In the genomic region with DNA sequence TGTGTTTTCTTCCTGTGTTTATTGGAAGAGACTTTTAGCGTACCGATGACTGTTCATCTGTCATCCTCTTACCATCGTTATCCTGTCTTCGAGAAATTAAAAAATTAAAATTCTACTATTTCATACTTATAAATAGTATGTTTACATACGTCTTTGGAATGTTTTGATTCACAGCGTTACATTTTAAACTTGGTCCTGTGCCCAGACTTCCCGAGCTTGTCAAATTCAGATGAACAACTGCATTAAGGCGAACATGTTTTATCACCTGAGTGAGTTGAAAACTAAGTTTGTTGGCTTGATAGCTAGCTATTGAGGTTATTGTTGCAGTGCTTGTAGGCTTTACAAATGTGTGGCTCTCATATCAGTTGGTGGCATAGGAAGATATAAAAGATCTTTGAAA, we compare ENCODE assay signal across 7 mouse cellular contexts. TPM values are rescaled to one million over a fixed set of nuclear protein-coding genes. Genes with fewer than 3 reads are reported as not detected.
DNase-seq lines count a peak whose midpoint lies in the region; ATAC-seq and TF ChIP-seq lines count a peak whose summit lies in the region.

No protein-coding gene starts in this region.

- peak overlapping the region; percentile 54 for H3K9ac ChIP-seq in lung, embryonic 15.5 days
- H3K9ac ChIP-seq in embryonic facial prominence, embryonic 13.5 days: peak overlapping the region; percentile 86

- peak overlapping the region; percentile 55 for H3K4me2 ChIP-seq in lung, embryonic 15.5 days
- H3K4me2 ChIP-seq in embryonic facial prominence, embryonic 13.5 days: peak overlapping the region; percentile 60

- DNase-seq in lung, postnatal 25 days (ENCODE audit: low spot score): no peak
- DNase-seq in kidney, postnatal 10 days: peak; percentile 7
- no peak for DNase-seq in adrenal gland, adult 18-20 months (ENCODE audit: low spot score in 2 of 2)
- DNase-seq in thymus, postnatal 4 days: no peak

- no peak overlapping the region; the same call in 1 of the 2 replicates for H3K27ac ChIP-seq in lung, embryonic 15.5 days
- peak overlapping the region; percentile 86; the same call in 1 of the 2 replicates for H3K27ac ChIP-seq in embryonic facial prominence, embryonic 13.5 days
- H3K27ac ChIP-seq in olfactory bulb, adult 2 months (ENCODE audit: insufficient read depth, low read depth, low read length): no peak overlapping the region; the same call in 1 of the 2 replicates

- TF ChIP-seq CTCF in olfactory bulb, adult 2 months (IDR thresholded peaks at IDR 0.05; ENCODE audit: insufficient read depth, low read depth, low read length): no peak

- 10% methylated on average over 8 of the region's 8 CpGs for WGBS in lung, embryonic 15.5 days
- WGBS in embryonic facial prominence, embryonic 13.5 days: 38% methylated on average over 8 of the region's 8 CpGs
- 28% methylated on average over 8 of the region's 8 CpGs for WGBS in olfactory bulb, adult 2 months

- H3K36me3 ChIP-seq in lung, embryonic 15.5 days: peaks cover 12% of the 10 kb centered on the region; the same call in 1 of the 2 replicates
- H3K36me3 ChIP-seq in embryonic facial prominence, embryonic 13.5 days: peaks cover 21% of the 10 kb centered on the region

- no peaks in the 10 kb centered on the region for H3K27me3 ChIP-seq in lung, embryonic 15.5 days
- no peaks in the 10 kb centered on the region for H3K27me3 ChIP-seq in embryonic facial prominence, embryonic 13.5 days

- H3K9me3 ChIP-seq in lung, embryonic 15.5 days: no peaks in the 10 kb centered on the region
- H3K9me3 ChIP-seq in embryonic facial prominence, embryonic 13.5 days: no peaks in the 10 kb centered on the region

- H3K4me1 ChIP-seq in lung, embryonic 15.5 days: peaks cover 9% of the 10 kb centered on the region
- peaks cover 4% of the 10 kb centered on the region for H3K4me1 ChIP-seq in embryonic facial prominence, embryonic 13.5 days
- H3K4me1 ChIP-seq in olfactory bulb, adult 2 months (ENCODE audit: control insufficient read depth, insufficient read depth, low read length): no peaks in the 10 kb centered on the region; the same call in 1 of the 2 replicates

- H3K4me3 ChIP-seq in lung, embryonic 15.5 days: peak overlapping the region; percentile 72
- H3K4me3 ChIP-seq in embryonic facial prominence, embryonic 13.5 days: peak overlapping the region; percentile 82
- peak overlapping the region; percentile 61 for H3K4me3 ChIP-seq in olfactory bulb, adult 2 months (ENCODE audit: insufficient read depth, low read depth, low read length)

- no peak for TF ChIP-seq POLR2A in olfactory bulb, adult 2 months (IDR thresholded peaks at IDR 0.05; ENCODE audit: insufficient read depth, low read depth, low read length)

- ATAC-seq in lung, embryonic 15.5 days (ENCODE audit: borderline replicate concordance, extremely low read depth, low FRiP score, low TSS enrichment): no peak
- no peak for ATAC-seq in embryonic facial prominence, embryonic 13.5 days (ENCODE audit: insufficient number of reproducible peaks, insufficient read depth, low FRiP score, low TSS enrichment, low read depth)

RNA-seq across cellular contexts. Expression of a gene that starts 0.7 kb away (rescaled TPM):
- polyA plus RNA-seq in lung, embryonic 15.5 days (2015; fragmentation: Nextera tagmentation; extraction: Ambion mirVana): 22.7 and 24.9 TPM in 2 replicates
- polyA plus RNA-seq in embryonic facial prominence, embryonic 13.5 days (2015; fragmentation: Nextera tagmentation; extraction: Ambion mirVana): 24.7 and 25.7 TPM in 2 replicates
- polyA plus RNA-seq in olfactory bulb, adult 2 months (2012; ENCODE audit: insufficient read depth, insufficient read length, low replicate concordance, missing spikeins): 150 TPM in 1 of 2 replicates, not detected in the other
- total RNA-seq in adrenal gland, adult 18-20 months (2021): 10 to 100 TPM; 46.5 to 51.4 TPM

RNA-seq across cellular contexts. Expression of a gene that starts 14.4 kb away (rescaled TPM):
- 0.40 and 0.81 TPM in 2 replicates for polyA plus RNA-seq in lung, embryonic 15.5 days (2015; fragmentation: Nextera tagmentation; extraction: Ambion mirVana)
- polyA plus RNA-seq in embryonic facial prominence, embryonic 13.5 days (2015; fragmentation: Nextera tagmentation; extraction: Ambion mirVana): not detected in 2 replicates
- not detected in 2 replicates for polyA plus RNA-seq in olfactory bulb, adult 2 months (2012; ENCODE audit: insufficient read depth, insufficient read length, low replicate concordance, missing spikeins)
- under 1 TPM; 0.13 TPM for total RNA-seq in adrenal gland, adult 18-20 months (2021)
